Mouse (Mus musculus) heart, postnatal 0 days (tissue): Measurements from ENCODE around the gene Armc6.

Experiments used
- CTCF ChIP-seq: IDR thresholded peaks from 2 replicates; pipeline ENCODE4 v1.5.1; 2016; ENCODE audit warnings: antibody characterized with exemption, control low read depth, low read depth
- EP300 ChIP-seq: IDR thresholded peaks from 2 replicates; pipeline ENCODE4 v1.6.1; 2016; ENCODE audit warnings: antibody characterized with exemption, low read depth

DNA sequence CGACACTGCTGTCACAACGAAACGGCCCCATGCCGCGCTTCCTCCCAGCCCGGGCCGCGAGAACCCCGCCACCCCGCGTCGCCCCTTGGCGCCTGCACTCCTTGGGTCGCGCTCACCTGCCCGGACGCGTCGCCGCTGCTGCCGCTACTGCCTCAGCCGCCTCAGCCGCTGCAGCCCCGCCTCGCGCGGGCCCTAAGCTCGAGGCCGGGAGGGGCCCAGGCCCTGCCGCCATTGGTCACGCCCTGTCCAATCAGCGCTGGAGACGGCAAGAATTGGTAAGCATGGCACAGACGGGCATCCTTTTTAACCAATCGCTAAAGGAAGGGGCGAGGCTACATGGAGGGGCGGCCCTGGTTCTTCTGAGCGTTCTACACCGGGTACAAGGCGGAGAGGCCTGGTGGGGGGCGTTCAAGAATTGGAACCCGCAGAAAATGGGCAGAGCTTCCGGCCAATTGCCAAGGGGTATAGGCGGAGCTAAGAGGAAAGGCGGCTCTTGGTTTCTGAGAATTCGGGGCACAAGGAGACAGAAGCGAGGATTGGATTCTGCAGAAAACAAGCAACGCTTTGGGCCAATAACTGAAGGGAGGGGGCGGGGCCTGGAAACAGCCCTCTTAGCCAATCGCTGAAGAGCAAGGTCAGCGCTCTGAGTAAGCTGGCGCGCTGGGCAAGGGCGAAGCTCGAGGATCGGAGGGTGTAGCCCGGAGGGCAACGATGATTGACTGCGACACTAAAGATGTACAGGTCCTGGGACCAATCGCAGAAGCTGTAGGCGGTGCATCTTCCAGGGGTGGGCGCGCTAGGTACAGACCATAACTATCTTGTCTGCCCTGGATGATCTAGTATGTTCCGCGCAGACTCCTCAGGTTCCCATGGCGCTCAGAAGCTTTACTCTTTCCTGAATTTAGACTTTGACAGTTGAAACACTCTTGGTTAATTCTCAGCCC, 21.9 kb downstream of the Armc6 start, which contains the start of gene Slc25a42:
- TF ChIP-seq CTCF (no peak), EP300 (0 out of 2 replicates have a peak, but pooled peaks have one; percentile 54)
